9 mouse cellular contexts compared by ENCODE assay signal in the genomic region with DNA sequence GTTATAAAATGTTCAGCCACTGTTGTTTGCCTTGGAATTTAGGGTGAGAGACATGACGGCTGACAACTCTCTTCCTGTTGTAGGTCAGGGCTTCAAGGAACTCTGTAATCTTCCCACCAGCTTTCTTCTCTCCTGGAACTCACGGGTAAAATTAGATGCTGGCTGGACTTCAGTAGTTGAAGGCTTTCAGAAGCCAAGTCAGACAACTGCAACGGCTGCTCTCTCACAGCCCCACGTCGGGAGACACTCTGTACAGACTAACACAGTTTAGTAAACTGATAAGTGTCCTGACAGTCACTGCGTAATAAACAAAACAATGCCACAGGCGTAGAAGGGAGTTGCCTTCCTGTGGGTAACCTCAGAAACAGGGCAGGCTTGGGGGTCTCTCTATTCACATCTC.
A peak's percentile ranks its signal among the peaks of the same experiment; 100 is the strongest.
DNase-seq lines count a peak whose midpoint lies in the region; ATAC-seq and TF ChIP-seq lines count a peak whose summit lies in the region.
"Had no signal": no experiment of that assay in that cellular context is flagged by ENCODE, and none has a peak within 500 bp of the region (broad histone marks: within the 10 kb centered on the region; RNA-seq: fewer than 3 reads in every experiment).

No protein-coding gene starts in this region.

- no peaks in the 10 kb centered on the region for H3K36me3 ChIP-seq in liver, adult 2 months (ENCODE audit: control insufficient read depth, insufficient read depth, low read length)

- TF ChIP-seq POLR2A in liver, adult 2 months (IDR thresholded peaks at IDR 0.05; ENCODE audit: extremely low read depth, insufficient read depth, low read length) = no peak

- DNase-seq in liver, adult 2 months (ENCODE audit: extremely low read depth, low read depth, low spot score) = peak; percentile 21
- no peak for DNase-seq in liver
- peak; percentile 29 for DNase-seq in kidney, postnatal 10 days
- DNase-seq in layer of hippocampus, adult 9-10 months (ENCODE audit: low spot score) = no peak
- no peak for DNase-seq in embryo, embryonic 10 days (ENCODE audit: low spot score)
- no peak for DNase-seq in layer of hippocampus, adult 2 months (ENCODE audit: low spot score in 2 of 2)

- ATAC-seq in erythroid progenitor cell, adult 5-6 weeks (replicated peaks; ENCODE audit: low FRiP score, poor library complexity, severe bottlenecking) = peak; percentile 28; the same call in 1 of the 2 replicates
- ATAC-seq in megakaryocyte-erythroid progenitor cell, adult 5-6 weeks (replicated peaks; ENCODE audit: low FRiP score, low TSS enrichment, poor library complexity, severe bottlenecking) = peak; percentile 47

- WGBS in liver, adult 2 months = 60% methylated on average over 7 of the region's 7 CpGs

- no peaks in the 10 kb centered on the region for H3K79me2 ChIP-seq in liver, adult 2 months (ENCODE audit: control insufficient read depth, insufficient read depth, low read length)

- H3K4me1 ChIP-seq in liver, adult 2 months (ENCODE audit: control insufficient read depth, insufficient read depth, low read length) = no peaks in the 10 kb centered on the region

- no peak for TF ChIP-seq CTCF in liver, adult 2 months (IDR thresholded peaks at IDR 0.05; ENCODE audit: low read depth, low read length)
- no peak for TF ChIP-seq CTCF in layer of hippocampus, adult 2 months (conservative IDR thresholded peaks at IDR 0.05)

- no peaks in the 10 kb centered on the region for H3K27me3 ChIP-seq in liver, adult 2 months (ENCODE audit: control insufficient read depth, insufficient read depth, low read length)

- H3K4me3 ChIP-seq in liver, adult 2 months (ENCODE audit: insufficient read depth, low read depth, low read length) = no peak overlapping the region
- no peak overlapping the region for H3K4me3 ChIP-seq in layer of hippocampus, adult 2 months

- H3K27ac ChIP-seq in liver, adult 2 months (replicated peaks; ENCODE audit: insufficient read depth, low read depth, low read length) = no peak overlapping the region
- H3K27ac ChIP-seq in layer of hippocampus, adult 2 months = no peak overlapping the region
- H3K27ac ChIP-seq: macrophage had no signal

- H3K9ac ChIP-seq in liver, adult 2 months (ENCODE audit: low read depth, low read length) = no peak overlapping the region

Comparison
In these comparisons a context has a peak if more than half of its experiments do, and no peak if none do; other contexts are left out.
1. DNase-seq: peak in liver, adult 2 months (single experiment) and kidney, postnatal 10 days (single experiment); none in liver (single experiment), layer of hippocampus, adult 9-10 months (single experiment), embryo, embryonic 10 days (single experiment) and layer of hippocampus, adult 2 months (0 of 2).